Comparison of ENCODE assay signal across 28 mouse cellular contexts in genomic region chr14:118773668-118774067, GRCm38 (mm10). TPM values are rescaled to one million over a fixed set of nuclear protein-coding genes. Genes with fewer than 3 reads are reported as not detected.
A peak's percentile ranks its signal among the peaks of the same experiment; 100 is the strongest.
DNase-seq lines count a peak whose midpoint lies in the region; ATAC-seq lines count a peak whose summit lies in the region.
"Had no signal": no experiment of that assay in that cellular context is flagged by ENCODE, and none has a peak within 500 bp of the region (broad histone marks: within the 10 kb centered on the region; RNA-seq: fewer than 3 reads in every experiment).

No protein-coding gene starts in this region.

- H3K4me3 ChIP-seq in heart, embryonic 12.5 days: no peak overlapping the region
- H3K4me3 ChIP-seq in kidney, embryonic 14.5 days (ENCODE audit: low read length): no peak overlapping the region
- H3K4me3 ChIP-seq: erythroblast, embryonic 14.5 days; limb, embryonic 13.5 days; liver, embryonic 13.5 days; midbrain, embryonic 10.5 days; neural tube, embryonic 15.5 days had no signal

- 81% methylated on average over 3 of the region's 3 CpGs for WGBS in heart, embryonic 12.5 days
- 90% methylated on average over 3 of the region's 3 CpGs for WGBS in kidney, embryonic 14.5 days

- ATAC-seq in heart, embryonic 12.5 days (ENCODE audit: insufficient number of reproducible peaks, low FRiP score): peak; percentile 49; the same call in 1 of the 2 replicates
- ATAC-seq in kidney, embryonic 14.5 days (ENCODE audit: low FRiP score, low TSS enrichment): no peak
- ATAC-seq: lung, postnatal 0 days had no signal

- H3K4me2 ChIP-seq in heart, embryonic 12.5 days: no peak overlapping the region
- no peak overlapping the region for H3K4me2 ChIP-seq in kidney, embryonic 14.5 days (replicated peaks; ENCODE audit: low read depth, low read length)
- H3K4me2 ChIP-seq: heart, embryonic 11.5 days; limb, embryonic 13.5 days; liver, embryonic 13.5 days; neural tube, embryonic 15.5 days had no signal

- H3K9ac ChIP-seq in heart, embryonic 12.5 days: no peak overlapping the region
- H3K9ac ChIP-seq in kidney, embryonic 14.5 days (ENCODE audit: low read depth, low read length): no peak overlapping the region
- H3K9ac ChIP-seq: limb, embryonic 13.5 days; liver, embryonic 13.5 days; neural tube, embryonic 15.5 days had no signal

- no peak for DNase-seq in heart, adult 8-10 months (ENCODE audit: low spot score)
- peak; percentile 1 for DNase-seq in kidney, postnatal 10 days
- DNase-seq in testis, postnatal 10 days (ENCODE audit: low spot score): peak; percentile 21
- DNase-seq in testis, postnatal 14 days (ENCODE audit: low spot score): no peak
- DNase-seq in adrenal gland, postnatal 14 days: no peak
- DNase-seq: adrenal gland, postnatal 36 days; cerebellum, adult 18-20 months; cerebellum, postnatal 14 days; gastrocnemius, postnatal 10 days; heart, postnatal 4 days; kidney, adult 18-20 months; kidney, postnatal 4 days; liver, embryonic 13.5 days; lung, adult 18-20 months; lung, postnatal 4 days; retina, postnatal 1 day; right cerebral cortex, postnatal 14 days; thymus, adult 2 months; thymus, postnatal 36 days had no signal

- H3K4me1 ChIP-seq in heart, embryonic 12.5 days (replicated peaks): no peaks in the 10 kb centered on the region
- no peaks in the 10 kb centered on the region for H3K4me1 ChIP-seq in kidney, embryonic 14.5 days (ENCODE audit: control insufficient read depth, insufficient read depth, low read length)
- H3K4me1 ChIP-seq: limb, embryonic 13.5 days; midbrain, embryonic 10.5 days; neural tube, embryonic 15.5 days had no signal

- H3K27me3 ChIP-seq in heart, embryonic 12.5 days (replicated peaks): peaks cover 10% of the 10 kb centered on the region
- H3K27me3 ChIP-seq in kidney, embryonic 14.5 days (ENCODE audit: control insufficient read depth, insufficient read depth, low read length): no peaks in the 10 kb centered on the region
- H3K27me3 ChIP-seq: liver, embryonic 13.5 days had no signal

- no peaks in the 10 kb centered on the region for H3K9me3 ChIP-seq in heart, embryonic 12.5 days (replicated peaks)
- H3K9me3 ChIP-seq in kidney, embryonic 14.5 days (ENCODE audit: control insufficient read depth, low read length): no peaks in the 10 kb centered on the region
- H3K9me3 ChIP-seq: limb, embryonic 13.5 days; liver, embryonic 13.5 days; midbrain, embryonic 10.5 days; neural tube, embryonic 15.5 days had no signal

- H3K36me3 ChIP-seq in heart, embryonic 12.5 days: no peaks in the 10 kb centered on the region
- no peaks in the 10 kb centered on the region for H3K36me3 ChIP-seq in kidney, embryonic 14.5 days (ENCODE audit: control insufficient read depth, insufficient read depth, low read length)
- H3K36me3 ChIP-seq: limb, embryonic 13.5 days; liver, embryonic 13.5 days; midbrain, embryonic 10.5 days; neural tube, embryonic 15.5 days had no signal

- H3K27ac ChIP-seq in heart, embryonic 12.5 days (ENCODE audit: poor library complexity, severe bottlenecking): no peak overlapping the region
- H3K27ac ChIP-seq in kidney, embryonic 14.5 days (ENCODE audit: low read depth, low read length): no peak overlapping the region
- H3K27ac ChIP-seq: limb, embryonic 13.5 days; liver, embryonic 13.5 days; midbrain, embryonic 10.5 days; neural tube, embryonic 15.5 days had no signal

RNA-seq across cellular contexts. Expression of gene Cldn10, which starts 14.0 kb away (rescaled TPM):
- polyA plus RNA-seq in heart, embryonic 12.5 days (2016; fragmentation: Nextera tagmentation; extraction: Ambion mirVana): 0.32 and 0.48 TPM in 2 replicates
- total RNA-seq in heart, adult 8-10 months (2022): under 1 TPM in 2 of 4 experiments, not detected in 2; 0.16 to 0.23 TPM
- 7.3 and 12.2 TPM in 2 replicates for polyA plus RNA-seq in kidney, embryonic 14.5 days (2014; fragmentation: Nextera tagmentation; extraction: Ambion mirVana)
- 0.37 and 1.2 TPM in 2 replicates for total RNA-seq in adrenal gland, postnatal 14 days (2021)
- total RNA-seq: monocyte, adult 5-6 weeks had no signal
- polyA plus RNA-seq: erythroblast, embryonic 14.5 days had no signal

Comparison
In these comparisons a context has a peak if more than half of its experiments do, and no peak if none do; other contexts are left out.
1. DNase-seq: peak in kidney, postnatal 10 days (single experiment) and testis, postnatal 10 days (single experiment); none in heart, adult 8-10 months (single experiment), testis, postnatal 14 days (single experiment) and adrenal gland, postnatal 14 days (single experiment).